Mouse (Mus musculus) left cerebral cortex, postnatal 4 days (tissue): Measurements from ENCODE around the gene Daam2. TPM values are rescaled to one million over a fixed set of nuclear protein-coding genes. Genes with fewer than 3 reads are reported as not detected.

Source experiments
- DNase-seq: peaks from one replicate; pipeline ENCODE4 v3.0.0-alpha.2; 2022
- intact Hi-C: fragments of 180-260 bp; cut with DNase I; formaldehyde crosslinking; loops from one replicate; pipeline ENCODE4 v1.15.1; 2025
- total RNA-seq, 2 experiments: library from RNA; stranded (reverse); gene quantifications; 2 replicates each; pipeline ENCODE4 v1.2.3; 2021

Daam2 gene
- total RNA-seq, 2 experiments from 2014 or later = 14.0 to 15.8 TPM

DNA sequence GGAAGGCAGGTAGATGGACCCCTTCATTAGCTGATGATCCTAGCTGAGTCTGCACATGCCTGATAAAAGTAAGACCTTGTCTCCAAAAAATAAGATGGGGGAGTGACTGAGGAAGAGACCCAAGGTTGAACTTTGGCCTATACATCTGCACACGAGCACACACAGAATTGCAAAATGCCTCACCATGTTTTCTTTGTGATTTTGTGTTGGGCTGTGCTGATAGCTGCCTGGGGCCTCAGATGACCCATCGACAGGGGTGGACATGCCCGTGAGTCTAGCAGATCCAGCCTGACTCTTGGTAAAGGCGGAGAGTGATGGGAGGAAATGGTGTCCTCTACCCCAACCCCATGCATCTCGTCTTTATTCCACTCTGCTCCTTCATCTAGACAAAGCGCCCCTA lies 129.9 kb downstream of the Daam2 start:
- intact Hi-C loops = no loop called here
- no peak for DNase-seq

DNA sequence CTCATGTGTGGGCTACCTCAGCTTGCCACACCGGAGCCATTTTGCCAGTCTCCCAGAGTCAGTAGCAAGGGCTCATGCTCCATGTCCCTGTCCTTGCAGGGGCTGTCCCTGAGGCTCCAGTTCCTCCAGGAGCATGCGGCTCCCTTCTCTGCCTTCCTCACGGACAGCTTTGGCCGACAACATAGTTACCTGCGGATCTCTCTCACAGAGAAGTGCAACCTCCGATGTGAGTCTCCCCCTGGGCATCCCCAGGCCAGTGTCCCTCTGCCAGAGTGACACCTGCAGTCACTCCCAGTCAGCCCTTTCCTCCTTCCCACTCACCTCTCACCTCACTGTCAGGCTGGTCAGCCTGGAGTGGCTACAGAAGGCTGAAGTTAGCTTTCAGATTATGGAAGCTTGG lies 131.1 kb downstream of the Daam2 start:
- intact Hi-C loops = no loop called here

DNA sequence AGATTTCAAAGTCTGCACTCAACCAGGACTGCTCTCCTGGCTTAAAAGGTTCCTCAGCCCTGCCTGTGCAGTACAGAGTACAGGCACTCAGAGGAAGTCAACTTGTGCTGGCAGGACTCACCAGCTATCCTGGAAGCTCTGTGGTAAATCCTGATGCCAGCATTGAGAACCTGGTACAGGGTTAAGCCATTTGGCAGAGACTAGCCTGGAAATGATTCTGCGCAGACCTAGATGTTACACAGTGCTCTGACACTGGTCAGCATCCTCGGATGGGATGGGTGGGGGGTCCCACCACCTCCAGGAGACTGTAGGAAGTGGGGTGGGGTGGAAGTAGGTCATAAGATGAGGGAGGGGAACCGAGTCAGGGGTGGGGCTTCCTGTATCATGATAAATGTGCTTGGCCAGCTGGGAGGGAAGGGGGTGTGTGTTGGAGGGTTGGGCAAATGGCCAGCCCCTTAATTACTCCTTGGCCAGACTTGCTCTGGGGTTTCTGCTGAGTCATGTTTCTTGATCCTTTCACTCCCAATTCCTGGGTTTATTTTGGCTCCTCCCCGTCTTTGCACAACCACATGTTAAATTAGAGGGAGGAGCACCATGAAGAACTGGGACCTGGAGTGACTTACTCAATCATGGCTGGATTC lies 132.0 kb downstream of the Daam2 start:
- intact Hi-C loops = no loop called here
- DNase-seq = peak; percentile 37

More for the DNA sequence above, 131.1 kb downstream of the Daam2 start:
- DNase-seq = no peak

DNA sequence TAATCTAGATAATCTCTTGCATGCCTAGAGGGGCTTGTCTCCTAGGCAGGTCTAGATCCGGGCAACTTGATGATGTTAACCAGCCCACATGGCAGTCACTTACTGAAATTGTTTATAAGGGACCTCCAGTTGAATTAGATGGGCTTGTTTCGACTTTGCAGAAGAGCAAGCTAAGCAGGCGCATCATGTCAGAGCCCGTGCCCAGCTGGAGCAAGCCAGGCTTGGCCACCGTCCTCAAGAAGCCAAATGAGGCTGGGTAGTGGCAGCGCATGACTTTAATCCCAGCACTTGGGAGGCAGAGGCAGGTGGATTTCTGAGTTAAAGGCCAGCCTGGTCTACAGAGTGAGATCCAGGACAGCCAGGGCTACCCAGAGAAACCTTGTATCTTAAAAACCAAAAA lies 133.0 kb downstream of the Daam2 start:
- no peak for DNase-seq
- intact Hi-C loops = no loop called here

DNA sequence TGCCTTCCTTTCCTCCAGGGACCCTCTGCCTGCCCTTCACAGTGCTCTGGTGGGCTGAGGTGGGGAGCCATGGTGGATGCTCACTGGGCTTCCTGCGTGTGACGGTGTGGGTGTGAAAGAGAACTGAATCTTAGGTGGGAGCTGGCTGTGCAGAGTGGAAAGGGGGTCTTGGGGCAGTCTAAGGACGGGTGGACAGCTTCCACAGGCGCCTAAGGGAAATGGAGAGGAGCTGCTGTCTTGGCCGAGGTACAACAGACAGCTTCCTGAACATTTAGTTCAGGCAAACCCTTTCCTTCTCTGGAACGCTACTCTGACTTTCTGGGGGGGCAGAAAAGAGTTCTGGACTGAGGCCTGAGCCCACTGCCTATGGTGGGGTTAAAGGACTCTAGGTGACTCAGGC lies 134.0 kb downstream of the Daam2 start:
- intact Hi-C loops = no loop called here

DNA sequence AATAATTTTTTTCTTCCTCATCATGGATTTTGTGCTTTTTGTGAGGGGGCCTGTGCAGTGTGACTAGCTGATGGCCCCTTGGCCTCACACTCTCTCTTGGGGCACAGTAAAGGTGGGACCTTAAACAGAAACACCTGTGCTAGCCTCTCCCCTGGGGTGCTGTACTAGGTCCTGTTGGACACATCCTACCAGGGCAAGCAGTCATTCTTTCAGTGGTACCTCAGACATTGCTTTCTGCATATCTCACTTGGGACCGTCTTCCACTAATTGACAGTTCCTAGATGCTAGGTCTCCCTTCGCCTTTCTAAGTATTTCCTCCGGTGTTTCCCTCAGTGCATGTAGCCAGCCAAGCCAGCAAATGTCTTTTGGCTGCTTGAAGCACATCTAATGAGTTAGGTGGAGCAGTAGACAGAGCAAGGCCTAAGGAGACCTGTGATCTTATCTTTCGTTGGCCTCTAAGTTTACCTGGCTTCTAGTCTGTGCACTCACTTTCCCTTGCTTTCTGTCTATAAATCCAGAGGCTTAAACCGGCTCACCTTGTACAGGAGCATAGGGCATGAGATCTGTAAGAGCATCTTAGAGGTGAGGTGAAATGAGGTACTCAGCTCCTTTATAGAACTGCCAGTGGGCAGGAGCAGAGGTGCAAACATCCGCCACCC lies 134.5 kb downstream of the Daam2 start:
- DNase-seq = no peak
- intact Hi-C loops = no loop called here

More for the DNA sequence above, 134.0 kb downstream of the Daam2 start:
- no peak for DNase-seq

DNA sequence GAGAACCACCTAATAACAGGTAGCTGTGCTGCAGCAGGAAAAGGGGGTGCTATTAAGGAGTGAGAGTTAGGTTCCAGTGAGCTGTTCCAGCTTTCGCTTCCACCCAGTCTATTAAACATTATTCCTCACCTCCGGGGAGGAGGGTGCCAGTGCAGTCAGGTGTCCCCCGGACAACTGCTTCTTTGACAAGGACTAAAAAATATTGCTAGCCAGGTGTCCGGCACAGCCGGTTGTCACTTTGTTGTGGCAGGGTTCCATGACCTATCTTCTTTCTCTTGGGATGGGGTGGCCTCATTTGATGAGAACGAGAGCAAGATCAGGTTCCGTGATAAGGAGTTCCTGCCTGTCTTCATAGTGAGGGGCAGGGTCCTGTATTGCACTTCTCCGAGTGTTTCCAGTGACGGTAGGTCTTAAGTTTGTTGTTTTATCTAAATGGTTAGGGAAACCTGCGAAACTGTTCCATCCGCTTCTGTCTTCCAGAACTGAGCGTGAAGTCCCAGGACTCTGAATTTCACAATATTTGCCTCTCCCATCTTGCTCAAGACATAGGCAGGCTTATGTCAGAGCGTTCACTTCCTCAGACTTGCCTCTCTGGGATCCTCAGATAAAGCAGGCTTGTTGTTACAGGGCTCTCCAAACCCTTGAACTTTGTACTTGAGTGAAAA lies 135.3 kb downstream of the Daam2 start:
- DNase-seq = no peak
- intact Hi-C loops = no loop called here

DNA sequence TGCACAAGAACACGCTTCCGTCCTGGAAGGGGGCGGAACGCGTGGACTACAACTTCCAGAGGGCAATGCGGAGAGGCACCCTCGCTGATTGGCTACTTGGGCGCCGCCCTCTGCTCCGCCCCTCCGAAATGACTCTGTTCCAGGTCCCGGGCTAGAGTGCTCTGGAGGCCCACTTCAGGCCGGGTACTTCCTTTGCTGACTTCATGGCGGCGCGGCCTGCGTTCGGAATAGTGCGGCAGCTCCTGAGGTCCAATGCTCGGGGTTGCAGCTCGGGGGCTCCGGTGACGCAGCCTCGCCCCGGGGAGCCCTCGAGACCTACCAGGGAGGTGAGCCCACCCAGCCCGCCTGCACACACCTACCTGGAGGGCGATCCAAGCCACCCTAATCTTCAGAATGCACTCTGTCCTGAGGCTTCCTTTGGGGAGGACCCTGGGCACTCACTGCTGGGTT lies 135.9 kb downstream of the Daam2 start, which contains the start of gene Mocs1:
Gene Mocs1 (plus strand): TSS at position 124 of the 450 bp plus-strand sequence.
- DNase-seq = peak; percentile 93
- intact Hi-C loops = no loop called here

DNA sequence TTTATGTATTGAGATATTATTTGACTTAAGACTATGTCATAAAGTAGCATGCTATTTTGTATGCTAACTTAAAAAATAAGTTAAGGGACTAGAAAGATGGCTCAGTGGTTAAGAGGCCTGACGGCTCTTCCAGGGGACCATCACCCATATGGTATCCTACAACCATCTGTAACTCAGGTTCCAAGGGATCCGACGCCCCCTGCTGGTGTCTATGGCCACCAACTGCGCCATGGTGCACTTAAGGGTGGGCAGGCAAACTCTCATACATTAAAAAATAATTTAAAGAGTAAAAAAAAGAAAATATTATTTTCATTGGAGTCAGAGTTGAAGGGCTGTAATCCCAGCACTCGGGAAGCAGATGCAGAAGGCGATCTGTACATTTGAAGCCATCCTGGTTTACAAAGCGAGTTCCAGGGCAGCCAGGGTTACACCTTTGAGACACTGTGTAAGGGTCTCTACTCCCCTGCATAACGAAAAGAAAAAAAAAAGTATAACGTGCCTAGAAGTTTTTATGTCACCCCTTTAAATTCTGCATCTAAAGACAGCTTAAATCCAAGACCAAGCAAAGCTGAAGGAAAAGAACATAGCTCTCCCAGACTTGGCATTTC lies 136.4 kb downstream of the Daam2 start:
- DNase-seq = peak; percentile 25
- intact Hi-C loops = no loop called here

DNA sequence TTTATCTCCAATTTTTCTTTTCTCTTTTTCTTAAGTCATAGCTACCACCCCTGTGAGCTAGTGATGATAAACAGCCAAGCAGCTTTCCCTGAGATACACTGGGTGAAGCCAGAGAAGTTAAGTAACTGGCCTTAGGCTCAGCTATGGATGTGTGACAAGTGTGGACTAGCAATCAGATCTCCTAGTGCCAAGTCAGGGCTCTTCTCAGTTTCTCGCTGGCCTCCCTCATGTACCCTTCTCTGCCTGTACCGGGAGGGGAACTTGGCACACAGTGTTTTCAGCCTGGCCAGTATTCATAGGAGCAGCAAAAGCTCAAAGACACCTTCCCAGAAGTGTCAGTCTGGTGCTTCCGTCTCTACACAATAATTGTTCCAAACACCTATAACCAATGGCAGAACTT lies 140.3 kb downstream of the Daam2 start:
- intact Hi-C loops = no loop called here
- DNase-seq = no peak

DNA sequence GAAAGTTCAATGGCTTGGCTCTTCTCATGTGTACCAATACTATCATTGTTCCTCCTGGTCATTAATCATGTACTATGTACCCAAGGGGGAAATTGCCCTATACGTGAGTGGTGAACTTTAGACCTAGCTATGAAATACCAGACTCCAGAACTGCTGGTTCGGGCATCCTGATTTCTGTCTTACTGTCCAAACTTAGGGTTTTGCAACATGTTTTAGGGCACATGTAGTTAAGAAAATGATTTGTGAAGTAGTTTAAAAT lies 141.1 kb downstream of the Daam2 start:
- DNase-seq = no peak
- intact Hi-C loops = no loop called here

DNA sequence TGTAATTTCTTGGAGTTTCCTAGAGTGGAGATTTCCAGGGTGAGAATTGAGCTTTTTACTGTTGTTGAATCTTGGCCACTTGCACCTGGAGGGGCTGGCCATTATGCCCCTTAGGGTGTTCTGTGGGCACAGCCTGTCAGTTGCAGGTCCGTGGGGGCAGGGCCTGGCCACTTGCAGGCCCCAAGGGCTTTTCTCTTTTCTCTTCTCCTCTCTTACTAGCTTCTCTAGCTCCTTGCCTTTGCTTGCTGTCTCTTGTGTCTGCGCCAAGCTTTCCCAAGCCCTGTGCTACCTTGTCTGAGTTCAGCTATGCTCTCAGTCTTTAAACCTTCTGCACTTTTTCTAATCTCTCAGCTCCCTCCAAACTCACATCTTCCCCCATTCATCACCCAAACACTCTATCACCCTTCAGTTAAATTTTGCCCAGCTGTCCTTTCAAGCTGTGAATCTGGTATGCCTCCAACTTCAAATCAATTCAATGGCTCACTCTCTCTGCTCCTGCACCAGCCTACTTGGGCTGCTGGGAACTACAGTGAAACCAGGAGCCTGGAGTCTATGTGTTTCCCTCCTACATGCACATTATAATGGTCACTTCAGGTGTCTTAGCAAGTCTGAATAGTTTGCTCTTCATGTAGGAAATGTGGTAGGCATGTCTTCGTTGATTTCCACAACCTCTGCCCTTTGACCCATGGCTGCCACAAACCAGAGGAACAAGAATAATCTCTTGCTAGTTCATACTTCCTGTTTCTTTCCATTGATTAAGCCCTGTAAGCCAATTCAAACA lies 141.7 kb downstream of the Daam2 start:
- DNase-seq = no peak
- intact Hi-C loops = no loop called here

DNA sequence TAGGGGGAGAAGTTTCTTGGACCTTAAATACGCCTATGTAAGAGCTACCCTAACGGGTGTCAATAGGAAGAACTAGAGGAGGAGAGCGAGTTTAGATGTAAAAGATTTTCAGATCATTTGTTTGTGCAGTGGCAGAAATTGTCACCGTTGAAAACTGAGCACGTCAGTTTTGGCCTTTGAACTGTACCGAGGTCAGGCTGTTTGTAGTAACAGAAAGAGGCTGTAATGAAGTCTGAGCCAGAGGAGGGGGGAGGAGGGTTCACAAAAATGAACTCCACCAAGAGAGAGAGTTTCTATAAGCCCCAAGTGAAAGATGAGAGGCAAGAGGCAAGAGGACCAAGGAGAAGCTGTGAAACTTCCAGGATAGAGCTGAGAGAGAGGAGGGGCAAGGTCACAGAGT lies 144.3 kb downstream of the Daam2 start:
- intact Hi-C loops = no loop called here
- DNase-seq = no peak

DNA sequence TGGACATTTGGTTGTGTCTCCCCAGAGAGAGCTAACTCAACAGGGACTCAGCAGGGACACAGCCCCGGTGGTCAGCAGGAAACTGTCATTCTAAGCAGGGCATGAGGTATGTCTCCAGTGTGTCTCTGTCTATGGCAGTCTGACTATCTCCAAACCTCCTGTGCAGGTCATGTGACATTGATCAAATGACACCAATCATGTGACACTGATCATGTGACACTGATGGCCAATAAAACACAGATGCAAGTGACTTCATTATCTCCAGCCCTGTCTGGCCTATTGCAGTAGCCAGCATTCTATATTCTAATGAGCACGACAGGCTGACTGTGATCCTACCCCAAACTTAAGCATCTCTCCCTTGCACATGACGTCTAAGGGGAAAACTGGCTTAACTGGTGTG lies 147.9 kb downstream of the Daam2 start:
- intact Hi-C loops = no loop called here
- no peak for DNase-seq

DNA sequence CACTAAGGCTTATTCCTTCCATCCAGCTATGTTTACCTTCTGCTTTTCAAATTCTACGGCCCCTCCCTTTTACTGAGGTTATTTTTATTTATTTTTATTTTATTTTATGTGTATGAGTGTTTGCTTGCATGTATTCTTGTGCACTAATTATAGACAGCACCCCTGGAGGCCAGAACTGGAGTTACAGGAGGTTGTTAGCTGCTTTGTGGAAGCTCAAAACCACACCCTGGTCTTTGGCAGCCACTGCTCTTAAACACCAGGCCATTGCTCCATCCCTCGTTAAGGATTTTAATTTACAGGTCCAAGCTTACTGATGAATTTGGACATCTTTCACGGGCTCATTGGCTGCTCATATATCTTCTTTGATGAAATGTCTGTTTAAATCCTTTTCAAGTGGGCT lies 150.6 kb downstream of the Daam2 start:
- DNase-seq = no peak
- intact Hi-C loops = no loop called here

DNA sequence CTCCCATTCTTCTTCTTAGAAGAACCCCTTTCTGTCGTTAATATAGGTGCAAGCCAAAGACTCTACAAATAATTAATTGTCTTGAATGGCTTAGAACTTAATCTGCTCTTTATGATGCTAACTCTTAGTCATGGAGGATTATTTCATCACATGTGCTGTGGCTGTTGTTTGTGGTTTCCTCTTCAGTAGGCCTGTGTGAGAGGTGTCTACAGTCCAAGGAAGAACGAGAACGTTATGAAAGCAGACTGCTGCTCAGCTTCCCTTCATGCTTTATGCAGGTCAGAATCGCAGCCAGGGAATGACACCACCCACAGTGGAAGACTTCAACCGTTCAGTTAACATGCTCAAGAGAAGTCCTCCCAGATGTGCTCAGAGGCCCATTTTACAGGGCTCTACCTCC lies 151.2 kb downstream of the Daam2 start:
- DNase-seq = no peak
- intact Hi-C loops = no loop called here

Other genes starting within 250 kb of the Daam2 start
- gene Mocs1, start 136.0 kb downstream of the Daam2 start, total RNA-seq = 10 to 100 TPM; 11.4 to 15.2 TPM
- gene Kif6, start 50.8 kb upstream of the Daam2 start, total RNA-seq = 1 to 10 TPM; 1.6 to 2.3 TPM